Mouse (Mus musculus) olfactory bulb, adult 2 months (tissue): ENCODE data around the gene Umad1.

ENCODE experiments used
- CTCF ChIP-seq: fragments of 200-500 bp; IDR thresholded peaks from 2 replicates; pipeline ENCODE4 v1.5.1; 2012; ENCODE audit warnings: low read depth, mild to moderate bottlenecking, low read length, moderate library complexity; ENCODE audit not compliant: insufficient read depth
- POLR2A ChIP-seq: fragments of 200-500 bp; IDR thresholded peaks from 2 replicates; pipeline ENCODE4 v1.6.1; 2012; ENCODE audit warnings: mild to moderate bottlenecking, low read depth, low read length, moderate library complexity; ENCODE audit not compliant: insufficient read depth

DNA sequence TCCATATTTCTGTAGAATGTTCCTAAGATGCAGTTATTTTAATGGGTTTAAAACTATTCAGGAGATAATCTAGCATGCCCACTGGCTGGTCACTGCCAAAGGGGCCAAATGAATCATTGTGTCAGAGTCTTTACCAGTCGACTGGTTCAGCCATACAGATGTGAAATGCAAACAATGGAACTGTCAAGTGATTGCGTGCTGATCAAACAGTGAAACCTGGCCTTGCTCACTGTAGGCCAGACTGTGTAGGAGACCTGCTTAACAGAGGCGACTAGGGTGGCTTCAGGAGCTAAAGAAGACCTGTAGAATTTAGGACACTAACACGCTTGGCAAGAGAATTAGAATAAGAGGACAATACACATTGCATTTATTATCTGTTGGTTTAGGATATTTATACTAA lies 136.0 kb downstream of the Umad1 start:
- TF ChIP-seq CTCF (no peak), POLR2A (no peak)
